In the genomic region with DNA sequence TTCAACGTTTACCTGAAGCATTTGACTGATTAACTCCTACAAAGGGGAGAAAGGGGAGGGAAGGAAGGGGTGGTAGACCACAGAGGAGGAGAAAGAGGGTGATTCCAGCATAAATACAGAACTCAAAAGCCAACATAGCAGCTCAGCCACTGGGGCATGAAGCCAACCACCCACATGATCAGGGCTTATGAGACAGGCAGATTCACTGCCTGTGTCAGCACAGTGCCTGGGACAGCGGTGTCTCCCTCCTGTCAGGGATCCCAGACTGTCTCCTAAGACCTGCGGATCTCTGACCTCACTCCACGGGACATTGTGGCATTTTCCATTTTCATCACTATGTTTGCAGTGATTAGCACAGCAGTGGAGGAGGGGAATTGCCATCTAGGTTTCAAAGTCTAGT, we compare ENCODE assay signal across 10 mouse cellular contexts.
DNase-seq lines count a peak whose midpoint lies in the region; ATAC-seq and TF ChIP-seq lines count a peak whose summit lies in the region.
"Had no signal": no experiment of that assay in that cellular context is flagged by ENCODE, and none has a peak within 500 bp of the region (broad histone marks: within the 10 kb centered on the region; RNA-seq: fewer than 3 reads in every experiment).

No protein-coding gene starts in this region.

- no peak for TF ChIP-seq EP300 in stomach, postnatal 0 days (optimal IDR thresholded peaks at IDR 0.05)

- no peak for ATAC-seq in lung, embryonic 15.5 days (ENCODE audit: borderline replicate concordance, extremely low read depth, low FRiP score, low TSS enrichment)
- peak; percentile 24; the same call in 1 of the 2 replicates for ATAC-seq in stomach, postnatal 0 days (ENCODE audit: low FRiP score, low TSS enrichment)

- H3K4me2 ChIP-seq in lung, embryonic 15.5 days: no peak overlapping the region
- no peak overlapping the region for H3K4me2 ChIP-seq in stomach, postnatal 0 days (replicated peaks; ENCODE audit: low read depth)
- H3K4me2 ChIP-seq: intestine, embryonic 15.5 days had no signal

- TF ChIP-seq CTCF in stomach, postnatal 0 days (IDR thresholded peaks at IDR 0.05; ENCODE audit: low read depth): no peak

- H3K9ac ChIP-seq in lung, embryonic 15.5 days: no peak overlapping the region
- no peak overlapping the region for H3K9ac ChIP-seq in stomach, postnatal 0 days (ENCODE audit: low read length)
- H3K9ac ChIP-seq: intestine, embryonic 15.5 days had no signal

- no peak for DNase-seq in heart, embryonic 10.5 days (ENCODE audit: low spot score)
- DNase-seq in heart, postnatal 25 days (ENCODE audit: low spot score): no peak
- DNase-seq in lung, postnatal 25 days (ENCODE audit: low spot score): no peak
- DNase-seq in kidney, adult 9 months: peak; percentile 43
- DNase-seq in stomach, postnatal 0 days (ENCODE audit: low spot score): no peak
- no peak for DNase-seq in retina, embryonic 14.5 days (ENCODE audit: low spot score)
- no peak for DNase-seq in layer of hippocampus, adult 11-12 months (ENCODE audit: low spot score)

- H3K4me3 ChIP-seq in heart, embryonic 10.5 days: no peak overlapping the region
- H3K4me3 ChIP-seq in lung, embryonic 15.5 days: no peak overlapping the region
- no peak overlapping the region for H3K4me3 ChIP-seq in stomach, postnatal 0 days (ENCODE audit: low read depth, low read length)
- H3K4me3 ChIP-seq: intestine, embryonic 15.5 days; myocyte had no signal

- H3K27ac ChIP-seq in heart, embryonic 10.5 days: 0 out of 2 replicates have a peak overlapping the region, but pooled peaks have one; percentile 29
- peak overlapping the region; percentile 46 for H3K27ac ChIP-seq in lung, embryonic 15.5 days
- H3K27ac ChIP-seq in stomach, postnatal 0 days (replicated peaks): 0 out of 2 replicates have a peak overlapping the region, but pooled peaks have one; percentile 26
- H3K27ac ChIP-seq: intestine, embryonic 15.5 days had no signal

- 71% methylated on average over 4 of the region's 4 CpGs for WGBS in heart, embryonic 10.5 days
- WGBS in lung, embryonic 15.5 days: 46% methylated on average over 4 of the region's 4 CpGs
- WGBS in stomach, postnatal 0 days: 52% methylated on average over 4 of the region's 4 CpGs

- H3K27me3 ChIP-seq in heart, embryonic 10.5 days (ENCODE audit: insufficient read depth, poor library complexity, severe bottlenecking): no peaks in the 10 kb centered on the region
- H3K27me3 ChIP-seq in lung, embryonic 15.5 days: no peaks in the 10 kb centered on the region
- no peaks in the 10 kb centered on the region for H3K27me3 ChIP-seq in stomach, postnatal 0 days (ENCODE audit: control insufficient read depth, insufficient read depth, low read length)
- H3K27me3 ChIP-seq: intestine, embryonic 15.5 days had no signal

- peaks cover 42% of the 10 kb centered on the region for H3K4me1 ChIP-seq in heart, embryonic 10.5 days
- H3K4me1 ChIP-seq in lung, embryonic 15.5 days: peaks cover 37% of the 10 kb centered on the region
- H3K4me1 ChIP-seq in stomach, postnatal 0 days (replicated peaks; ENCODE audit: control insufficient read depth, insufficient read depth): no peaks in the 10 kb centered on the region

- no peaks in the 10 kb centered on the region for H3K9me3 ChIP-seq in heart, embryonic 10.5 days
- no peaks in the 10 kb centered on the region for H3K9me3 ChIP-seq in lung, embryonic 15.5 days
- no peaks in the 10 kb centered on the region for H3K9me3 ChIP-seq in stomach, postnatal 0 days (ENCODE audit: control insufficient read depth, low read length)
- H3K9me3 ChIP-seq: intestine, embryonic 15.5 days had no signal

- H3K36me3 ChIP-seq in heart, embryonic 10.5 days: no peaks in the 10 kb centered on the region
- no peaks in the 10 kb centered on the region for H3K36me3 ChIP-seq in lung, embryonic 15.5 days
- no peaks in the 10 kb centered on the region for H3K36me3 ChIP-seq in stomach, postnatal 0 days (ENCODE audit: control insufficient read depth, insufficient read depth, low read length)
- H3K36me3 ChIP-seq: intestine, embryonic 15.5 days had no signal

- intact Hi-C loops in heart, postnatal 25 days (cut with DNase I): no loop called here
